Mouse (Mus musculus): Measurements from ENCODE around the gene Spata32. TPM values are rescaled to one million over a fixed set of nuclear protein-coding genes. Genes with fewer than 3 reads are reported as not detected.
A peak's percentile ranks its signal among the peaks of the same experiment; 100 is the strongest.

Gene Spata32
- polyA plus RNA-seq, 1 experiment from 2014 or later = not detected

- peaks cover 11% of the 10 kb centered on the region for H3K4me1 ChIP-seq (ENCODE audit: control insufficient read depth, insufficient read depth, low read length)
- ATAC-seq (ENCODE audit: insufficient read depth, low FRiP score) = no peak
- peaks cover 48% of the 10 kb centered on the region for H3K27me3 ChIP-seq (ENCODE audit: control insufficient read depth, insufficient read depth, low read length)
- no peaks in the 10 kb centered on the region for H3K9me3 ChIP-seq (replicated peaks; ENCODE audit: control insufficient read depth, low read length)
- H3K4me3 ChIP-seq (replicated peaks; ENCODE audit: low read length) = peak overlapping the region; percentile 26
- H3K4me2 ChIP-seq (ENCODE audit: low read depth, low read length) = peak overlapping the region; percentile 41
- no peaks in the 10 kb centered on the region for H3K36me3 ChIP-seq (ENCODE audit: control insufficient read depth, insufficient read depth, low read length)
- 19% methylated on average over 28 of the region's 28 CpGs for WGBS
- H3K27ac ChIP-seq (ENCODE audit: low read length) = no peak overlapping the region
- peak overlapping the region; percentile 16; the same call in 1 of the 2 replicates for H3K9ac ChIP-seq (ENCODE audit: low read length)
These were observed 25.8 kb downstream of the Spata32 start for GRCm38 (mm10) chr11:103192230-103192955.

DNA sequence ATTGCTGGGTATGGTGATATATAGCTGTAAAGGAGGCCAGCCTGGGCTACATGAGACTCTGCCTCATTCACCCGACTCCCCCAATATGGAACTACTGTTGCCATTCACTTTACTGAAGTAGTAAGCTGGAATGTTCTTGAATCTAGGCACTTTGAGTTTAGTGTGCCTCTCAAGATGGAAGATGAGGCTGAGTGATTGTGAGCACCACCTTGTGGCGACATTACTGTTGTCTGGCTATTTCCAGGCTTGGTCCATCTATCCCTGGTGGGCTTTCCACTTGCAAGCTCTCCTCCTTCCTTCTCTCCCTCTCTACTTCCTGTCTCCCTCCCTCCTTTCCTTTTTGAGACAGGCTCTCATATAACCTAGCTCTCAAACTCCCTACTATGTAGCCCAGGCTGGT, 33.3 kb downstream of the Spata32 start:
- no peaks in the 10 kb centered on the region for H3K27me3 ChIP-seq (ENCODE audit: control insufficient read depth, insufficient read depth, low read length)
- H3K9me3 ChIP-seq (replicated peaks; ENCODE audit: control insufficient read depth, low read length) = no peaks in the 10 kb centered on the region
- WGBS = 37% methylated on average over 2 of the region's 2 CpGs
- no peak overlapping the region for H3K9ac ChIP-seq (ENCODE audit: low read length)
- H3K4me3 ChIP-seq (replicated peaks; ENCODE audit: low read length) = no peak overlapping the region
- H3K27ac ChIP-seq (ENCODE audit: low read length) = no peak overlapping the region
- no peaks in the 10 kb centered on the region for H3K36me3 ChIP-seq (ENCODE audit: control insufficient read depth, insufficient read depth, low read length)
- no peak overlapping the region for H3K4me2 ChIP-seq (ENCODE audit: low read depth, low read length)
- no peaks in the 10 kb centered on the region for H3K4me1 ChIP-seq (ENCODE audit: control insufficient read depth, insufficient read depth, low read length)
- ATAC-seq (ENCODE audit: insufficient read depth, low FRiP score) = no peak

GRCm38 (mm10) chr11:103181911-103182310, 36.3 kb downstream of the Spata32 start:
- H3K36me3 ChIP-seq (ENCODE audit: control insufficient read depth, insufficient read depth, low read length) = no peaks in the 10 kb centered on the region
- H3K9me3 ChIP-seq (replicated peaks; ENCODE audit: control insufficient read depth, low read length) = no peaks in the 10 kb centered on the region
- no peaks in the 10 kb centered on the region for H3K27me3 ChIP-seq (ENCODE audit: control insufficient read depth, insufficient read depth, low read length)
- no peaks in the 10 kb centered on the region for H3K4me1 ChIP-seq (ENCODE audit: control insufficient read depth, insufficient read depth, low read length)
- WGBS = 80% methylated on average over 3 of the region's 3 CpGs
- H3K9ac ChIP-seq (ENCODE audit: low read length) = no peak overlapping the region
- no peak overlapping the region for H3K4me2 ChIP-seq (ENCODE audit: low read depth, low read length)
- no peak overlapping the region for H3K4me3 ChIP-seq (replicated peaks; ENCODE audit: low read length)
- no peak; the same call in 1 of the 2 replicates for ATAC-seq (ENCODE audit: insufficient read depth, low FRiP score)
- H3K27ac ChIP-seq (ENCODE audit: low read length) = no peak overlapping the region

- H3K4me2 ChIP-seq (ENCODE audit: low read depth, low read length) = no peak overlapping the region
- no peaks in the 10 kb centered on the region for H3K36me3 ChIP-seq (ENCODE audit: control insufficient read depth, insufficient read depth, low read length)
- H3K9me3 ChIP-seq (replicated peaks; ENCODE audit: control insufficient read depth, low read length) = no peaks in the 10 kb centered on the region
- no peak overlapping the region for H3K9ac ChIP-seq (ENCODE audit: low read length)
- no peaks in the 10 kb centered on the region for H3K4me1 ChIP-seq (ENCODE audit: control insufficient read depth, insufficient read depth, low read length)
- no peak overlapping the region for H3K27ac ChIP-seq (ENCODE audit: low read length)
- no peaks in the 10 kb centered on the region for H3K27me3 ChIP-seq (ENCODE audit: control insufficient read depth, insufficient read depth, low read length)
- ATAC-seq (ENCODE audit: insufficient read depth, low FRiP score) = no peak
- 68% methylated on average over 9 of the region's 9 CpGs for WGBS
- H3K4me3 ChIP-seq (replicated peaks; ENCODE audit: low read length) = no peak overlapping the region
These were observed 36.9 kb downstream of the Spata32 start for GRCm38 (mm10) chr11:103181349-103181748.

DNA sequence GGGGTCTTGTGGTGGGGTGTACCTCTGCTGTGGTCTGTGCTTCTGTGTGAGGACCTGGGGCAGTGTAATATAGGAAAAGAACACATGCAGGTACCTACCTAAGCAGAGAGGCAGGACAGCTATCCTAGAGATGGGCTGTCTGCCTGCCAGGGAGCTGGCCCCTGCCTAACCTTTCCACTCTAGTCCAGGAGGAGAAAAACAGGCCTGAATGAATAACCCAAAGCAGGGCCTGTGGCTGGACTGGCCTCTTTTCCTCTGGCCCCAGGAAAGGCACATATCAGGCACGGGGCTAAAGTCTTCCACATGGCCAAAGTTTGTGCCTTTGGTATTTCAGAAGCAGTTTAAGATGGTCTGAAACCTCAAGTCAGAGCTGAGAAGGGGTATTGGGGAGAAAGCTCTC, 37.8 kb downstream of the Spata32 start:
- H3K9ac ChIP-seq (ENCODE audit: low read length) = 0 out of 2 replicates have a peak overlapping the region, but pooled peaks have one; percentile 11
- ATAC-seq (ENCODE audit: insufficient read depth, low FRiP score) = no peak
- H3K27me3 ChIP-seq (ENCODE audit: control insufficient read depth, insufficient read depth, low read length) = no peaks in the 10 kb centered on the region
- no peaks in the 10 kb centered on the region for H3K9me3 ChIP-seq (replicated peaks; ENCODE audit: control insufficient read depth, low read length)
- no peaks in the 10 kb centered on the region for H3K36me3 ChIP-seq (ENCODE audit: control insufficient read depth, insufficient read depth, low read length)
- H3K4me1 ChIP-seq (ENCODE audit: control insufficient read depth, insufficient read depth, low read length) = peaks cover 5% of the 10 kb centered on the region; the same call in 1 of the 2 replicates
- 61% methylated on average over 1 of the region's 1 CpGs for WGBS
- no peak overlapping the region for H3K27ac ChIP-seq (ENCODE audit: low read length)
- H3K4me2 ChIP-seq (ENCODE audit: low read depth, low read length) = no peak overlapping the region
- H3K4me3 ChIP-seq (replicated peaks; ENCODE audit: low read length) = no peak overlapping the region

DNA sequence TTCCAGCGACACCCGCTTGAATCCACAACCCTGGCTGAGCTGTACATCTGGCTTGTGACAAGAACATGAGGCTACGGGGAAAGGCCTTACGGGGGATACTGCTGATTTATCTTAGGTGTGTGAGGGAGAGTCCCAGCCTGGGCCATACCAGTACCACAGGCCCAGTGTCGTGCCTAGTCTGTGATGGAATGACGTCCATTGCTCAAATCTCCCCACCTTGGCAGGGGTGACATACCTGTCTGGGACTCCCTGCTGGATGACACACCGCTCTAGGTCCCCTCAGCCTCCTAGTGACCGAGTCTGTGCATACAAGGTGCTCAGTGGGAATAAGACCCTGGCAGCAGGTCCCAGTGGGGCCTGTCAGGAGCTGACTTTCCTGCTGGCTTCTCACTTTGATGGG, 39.5 kb downstream of the Spata32 start:
- peaks cover 5% of the 10 kb centered on the region; the same call in 1 of the 2 replicates for H3K4me1 ChIP-seq (ENCODE audit: control insufficient read depth, insufficient read depth, low read length)
- H3K4me2 ChIP-seq (ENCODE audit: low read depth, low read length) = no peak overlapping the region
- H3K36me3 ChIP-seq (ENCODE audit: control insufficient read depth, insufficient read depth, low read length) = no peaks in the 10 kb centered on the region
- no peak overlapping the region for H3K9ac ChIP-seq (ENCODE audit: low read length)
- no peaks in the 10 kb centered on the region for H3K27me3 ChIP-seq (ENCODE audit: control insufficient read depth, insufficient read depth, low read length)
- H3K4me3 ChIP-seq (replicated peaks; ENCODE audit: low read length) = no peak overlapping the region
- H3K9me3 ChIP-seq (replicated peaks; ENCODE audit: control insufficient read depth, low read length) = no peaks in the 10 kb centered on the region
- WGBS = 82% methylated on average over 8 of the region's 8 CpGs
- ATAC-seq (ENCODE audit: insufficient read depth, low FRiP score) = no peak
- no peak overlapping the region for H3K27ac ChIP-seq (ENCODE audit: low read length)

- WGBS = 78% methylated on average over 15 of the region's 15 CpGs
- Histone ChIP-seq H3K4me2 (ENCODE audit: low read depth, low read length) (no peak overlapping the region), H3K27me3 (ENCODE audit: control insufficient read depth, insufficient read depth, low read length) (no peaks in the 10 kb centered on the region), H3K36me3 (ENCODE audit: control insufficient read depth, insufficient read depth, low read length) (no peaks in the 10 kb centered on the region), H3K4me1 (ENCODE audit: control insufficient read depth, insufficient read depth, low read length) (peaks cover 5% of the 10 kb centered on the region; the same call in 1 of the 2 replicates), H3K4me3 (replicated peaks; ENCODE audit: low read length) (no peak overlapping the region), H3K27ac (ENCODE audit: low read length) (no peak overlapping the region), H3K9me3 (replicated peaks; ENCODE audit: control insufficient read depth, low read length) (no peaks in the 10 kb centered on the region), H3K9ac (ENCODE audit: low read length) (no peak overlapping the region)
- no peak for ATAC-seq (ENCODE audit: insufficient read depth, low FRiP score)
These were observed 40.3 kb downstream of the Spata32 start for GRCm38 (mm10) chr11:103177815-103178485.

- H3K27me3 ChIP-seq (ENCODE audit: control insufficient read depth, insufficient read depth, low read length) = no peaks in the 10 kb centered on the region
- no peak overlapping the region for H3K4me2 ChIP-seq (ENCODE audit: low read depth, low read length)
- peaks cover 5% of the 10 kb centered on the region; the same call in 1 of the 2 replicates for H3K4me1 ChIP-seq (ENCODE audit: control insufficient read depth, insufficient read depth, low read length)
- no peak overlapping the region for H3K4me3 ChIP-seq (replicated peaks; ENCODE audit: low read length)
- no peaks in the 10 kb centered on the region for H3K36me3 ChIP-seq (ENCODE audit: control insufficient read depth, insufficient read depth, low read length)
- no peak overlapping the region for H3K9ac ChIP-seq (ENCODE audit: low read length)
- H3K9me3 ChIP-seq (replicated peaks; ENCODE audit: control insufficient read depth, low read length) = no peaks in the 10 kb centered on the region
- H3K27ac ChIP-seq (ENCODE audit: low read length) = no peak overlapping the region
- no peak for ATAC-seq (ENCODE audit: insufficient read depth, low FRiP score)
- WGBS = 83% methylated on average over 5 of the region's 5 CpGs
These were observed 41.0 kb downstream of the Spata32 start for GRCm38 (mm10) chr11:103177216-103177615.

GRCm38 (mm10) chr11:103176510-103176909, 41.7 kb downstream of the Spata32 start:
- Histone ChIP-seq H3K27me3 (ENCODE audit: control insufficient read depth, insufficient read depth, low read length) (peaks cover 6% of the 10 kb centered on the region), H3K4me2 (ENCODE audit: low read depth, low read length) (no peak overlapping the region), H3K9ac (ENCODE audit: low read length) (no peak overlapping the region), H3K4me1 (ENCODE audit: control insufficient read depth, insufficient read depth, low read length) (peaks cover 5% of the 10 kb centered on the region; the same call in 1 of the 2 replicates), H3K9me3 (replicated peaks; ENCODE audit: control insufficient read depth, low read length) (no peaks in the 10 kb centered on the region), H3K27ac (ENCODE audit: low read length) (no peak overlapping the region), H3K4me3 (replicated peaks; ENCODE audit: low read length) (no peak overlapping the region), H3K36me3 (ENCODE audit: control insufficient read depth, insufficient read depth, low read length) (no peaks in the 10 kb centered on the region)
- WGBS = 96% methylated on average over 1 of the region's 1 CpGs
- ATAC-seq (ENCODE audit: insufficient read depth, low FRiP score) = no peak
